Mouse (Mus musculus): Measurements from ENCODE around the gene Dpp3. TPM values are rescaled to one million over a fixed set of nuclear protein-coding genes. Genes with fewer than 3 reads are reported as not detected.
"Not testable (repeated sequence)": the region's sequence is repeated elsewhere in the genome, so short reads cannot be mapped to it uniquely, and the experiment has no call there.

Gene Dpp3
- polyA plus RNA-seq, 1 experiment from 2014 or later, result 71.8 TPM

- not testable (repeated sequence) for H3K9ac ChIP-seq (ENCODE audit: low read length); H3K4me3 ChIP-seq (ENCODE audit: control insufficient read depth in 1 of 2, insufficient read depth in 1 of 2, low read depth in 1 of 2, low read length in 2 of 2); H3K36me3 ChIP-seq (ENCODE audit: control insufficient read depth, insufficient read depth, low read length); ATAC-seq (ENCODE audit: insufficient number of reproducible peaks, insufficient read depth, low FRiP score, low read depth); H3K4me1 ChIP-seq (ENCODE audit: control insufficient read depth in 2 of 2, insufficient read depth in 2 of 2, low read length in 2 of 2); H3K4me2 ChIP-seq (ENCODE audit: low read length); H3K27ac ChIP-seq (replicated peaks in 1 of 2; ENCODE audit: control insufficient read depth in 1 of 2, insufficient read depth in 1 of 2, low read depth in 2 of 2, low read length in 2 of 2); H3K27me3 ChIP-seq (ENCODE audit: control insufficient read depth, insufficient read depth, low read length); H3K9me3 ChIP-seq (ENCODE audit: control insufficient read depth, low read length)
- WGBS, result 79% methylated on average over 1 of the region's 1 CpGs
Observed at GRCm38 (mm10) chr19:4874613-4875012, 53.5 kb downstream of the Dpp3 start.

GRCm38 (mm10) chr19:4865147-4865546, 62.9 kb downstream of the Dpp3 start:
- Histone ChIP-seq H3K4me2 (ENCODE audit: low read length) (peak overlapping the region; percentile 27), H3K4me1 (ENCODE audit: control insufficient read depth in 2 of 2, insufficient read depth in 2 of 2, low read length in 2 of 2) (peaks cover 0 to 2% of the 10 kb centered on the region in 2 experiments; a peak in 1 of 4 replicates), H3K27ac (replicated peaks in 1 of 2; ENCODE audit: control insufficient read depth in 1 of 2, insufficient read depth in 1 of 2, low read depth in 2 of 2, low read length in 2 of 2) (no peak overlapping the region), H3K4me3 (ENCODE audit: control insufficient read depth in 1 of 2, insufficient read depth in 1 of 2, low read depth in 1 of 2, low read length in 2 of 2) (no peak overlapping the region), H3K9ac (ENCODE audit: low read length) (0 out of 2 replicates have a peak overlapping the region, but pooled peaks have one; percentile 0), H3K27me3 (ENCODE audit: control insufficient read depth, insufficient read depth, low read length) (peaks cover 13% of the 10 kb centered on the region; the same call in 1 of the 2 replicates), H3K9me3 (ENCODE audit: control insufficient read depth, low read length) (no peaks in the 10 kb centered on the region), H3K36me3 (ENCODE audit: control insufficient read depth, insufficient read depth, low read length) (0 out of 2 replicates have a peak, but pooled peaks cover 5% of the 10 kb centered on the region)
- WGBS, result 5% methylated on average over 17 of the region's 17 CpGs
- ATAC-seq (ENCODE audit: insufficient number of reproducible peaks, insufficient read depth, low FRiP score, low read depth), result no peak

- H3K4me3 ChIP-seq (ENCODE audit: control insufficient read depth in 1 of 2, insufficient read depth in 1 of 2, low read depth in 1 of 2, low read length in 2 of 2), result no peak overlapping the region
- H3K27me3 ChIP-seq (ENCODE audit: control insufficient read depth, insufficient read depth, low read length), result peaks cover 13% of the 10 kb centered on the region; the same call in 1 of the 2 replicates
- no peak overlapping the region for H3K27ac ChIP-seq (replicated peaks in 1 of 2; ENCODE audit: control insufficient read depth in 1 of 2, insufficient read depth in 1 of 2, low read depth in 2 of 2, low read length in 2 of 2)
- H3K4me2 ChIP-seq (ENCODE audit: low read length), result no peak overlapping the region
- no peaks in the 10 kb centered on the region for H3K9me3 ChIP-seq (ENCODE audit: control insufficient read depth, low read length)
- peaks cover 0 to 2% of the 10 kb centered on the region in 2 experiments; a peak in 1 of 4 replicates for H3K4me1 ChIP-seq (ENCODE audit: control insufficient read depth in 2 of 2, insufficient read depth in 2 of 2, low read length in 2 of 2)
- 77% methylated on average over 6 of the region's 6 CpGs for WGBS
- ATAC-seq (ENCODE audit: insufficient number of reproducible peaks, insufficient read depth, low FRiP score, low read depth), result no peak
- H3K9ac ChIP-seq (ENCODE audit: low read length), result no peak overlapping the region
- 0 out of 2 replicates have a peak, but pooled peaks cover 5% of the 10 kb centered on the region for H3K36me3 ChIP-seq (ENCODE audit: control insufficient read depth, insufficient read depth, low read length)
Observed at GRCm38 (mm10) chr19:4863048-4863447, 65.0 kb downstream of the Dpp3 start.

- H3K36me3 ChIP-seq (ENCODE audit: control insufficient read depth, insufficient read depth, low read length), result 0 out of 2 replicates have a peak, but pooled peaks cover 5% of the 10 kb centered on the region
- no peak overlapping the region for H3K9ac ChIP-seq (ENCODE audit: low read length)
- H3K9me3 ChIP-seq (ENCODE audit: control insufficient read depth, low read length), result no peaks in the 10 kb centered on the region
- H3K27ac ChIP-seq (replicated peaks in 1 of 2; ENCODE audit: control insufficient read depth in 1 of 2, insufficient read depth in 1 of 2, low read depth in 2 of 2, low read length in 2 of 2), result no peak overlapping the region
- H3K4me2 ChIP-seq (ENCODE audit: low read length), result no peak overlapping the region
- peaks cover 3 to 6% of the 10 kb centered on the region in 2 experiments; a peak in 2 of 4 replicates for H3K4me1 ChIP-seq (ENCODE audit: control insufficient read depth in 2 of 2, insufficient read depth in 2 of 2, low read length in 2 of 2)
- ATAC-seq (ENCODE audit: insufficient number of reproducible peaks, insufficient read depth, low FRiP score, low read depth), result no peak
- no peaks in the 10 kb centered on the region for H3K27me3 ChIP-seq (ENCODE audit: control insufficient read depth, insufficient read depth, low read length)
- no peak overlapping the region for H3K4me3 ChIP-seq (ENCODE audit: control insufficient read depth in 1 of 2, insufficient read depth in 1 of 2, low read depth in 1 of 2, low read length in 2 of 2)
- WGBS, result 37% methylated on average over 6 of the region's 6 CpGs
Observed at GRCm38 (mm10) chr19:4859081-4859480, 69.0 kb downstream of the Dpp3 start.

Other genes with a start within 250 kb of the Dpp3 start
- gene Gm960, start 229.6 kb downstream of the Dpp3 start, polyA plus RNA-seq (2014; fragmentation: Nextera tagmentation; extraction: Ambion mirVana), result 1.1 TPM in 2 replicates
- 0.24 and 0.27 TPM in 2 replicates for gene Sptbn2, start 217.1 kb downstream of the Dpp3 start, polyA plus RNA-seq (2014; fragmentation: Nextera tagmentation; extraction: Ambion mirVana)
- gene Rbm4b, start 171.8 kb downstream of the Dpp3 start, polyA plus RNA-seq (2014; fragmentation: Nextera tagmentation; extraction: Ambion mirVana), result 34.1 and 35.2 TPM in 2 replicates
- gene Rbm4, start 134.4 kb downstream of the Dpp3 start, polyA plus RNA-seq (2014; fragmentation: Nextera tagmentation; extraction: Ambion mirVana), result 55.9 and 63.1 TPM in 2 replicates
- gene Gm21992, start 116.7 kb downstream of the Dpp3 start, polyA plus RNA-seq (2014; fragmentation: Nextera tagmentation; extraction: Ambion mirVana), result 20.9 and 24.4 TPM in 2 replicates
- 41.5 and 42.6 TPM in 2 replicates for gene Rbm14, start 116.7 kb downstream of the Dpp3 start, polyA plus RNA-seq (2014; fragmentation: Nextera tagmentation; extraction: Ambion mirVana)
- gene Ccs, start 89.0 kb downstream of the Dpp3 start, polyA plus RNA-seq (2014; fragmentation: Nextera tagmentation; extraction: Ambion mirVana), result 38.8 and 39.0 TPM in 2 replicates
- not detected in 2 replicates for gene Ccdc87, start 88.9 kb downstream of the Dpp3 start, polyA plus RNA-seq (2014; fragmentation: Nextera tagmentation; extraction: Ambion mirVana)
- 36.9 and 39.2 TPM in 2 replicates for gene Ctsf, start 73.2 kb downstream of the Dpp3 start, polyA plus RNA-seq (2014; fragmentation: Nextera tagmentation; extraction: Ambion mirVana)
- gene Actn3, start 50.4 kb downstream of the Dpp3 start, polyA plus RNA-seq (2014; fragmentation: Nextera tagmentation; extraction: Ambion mirVana), result 1.5 and 2.0 TPM in 2 replicates
- gene Zdhhc24, start 49.6 kb downstream of the Dpp3 start, polyA plus RNA-seq (2014; fragmentation: Nextera tagmentation; extraction: Ambion mirVana), result 7.2 and 8.2 TPM in 2 replicates
- gene Bbs1, start 21.7 kb downstream of the Dpp3 start, polyA plus RNA-seq (2014; fragmentation: Nextera tagmentation; extraction: Ambion mirVana), result 1.5 and 2.4 TPM in 2 replicates
- 0.51 and 0.81 TPM in 2 replicates for gene Peli3, start 14.8 kb upstream of the Dpp3 start, polyA plus RNA-seq (2014; fragmentation: Nextera tagmentation; extraction: Ambion mirVana)
- 110 and 111 TPM in 2 replicates for gene Mrpl11, start 33.9 kb upstream of the Dpp3 start, polyA plus RNA-seq (2014; fragmentation: Nextera tagmentation; extraction: Ambion mirVana)
- 0.18 TPM in 1 of 2 replicates, not detected in the other for gene Npas4, start 62.0 kb upstream of the Dpp3 start, polyA plus RNA-seq (2014; fragmentation: Nextera tagmentation; extraction: Ambion mirVana)
- 10.2 and 10.9 TPM in 2 replicates for gene Slc29a2, start 95.6 kb upstream of the Dpp3 start, polyA plus RNA-seq (2014; fragmentation: Nextera tagmentation; extraction: Ambion mirVana)
- 49.9 and 53.1 TPM in 2 replicates for gene B4gat1, start 110.5 kb upstream of the Dpp3 start, polyA plus RNA-seq (2014; fragmentation: Nextera tagmentation; extraction: Ambion mirVana)
- gene AC124502.3, start 110.6 kb upstream of the Dpp3 start, polyA plus RNA-seq (2014; fragmentation: Nextera tagmentation; extraction: Ambion mirVana), result 1.3 and 1.4 TPM in 2 replicates
- 27.5 and 31.2 TPM in 2 replicates for gene Brms1, start 113.1 kb upstream of the Dpp3 start, polyA plus RNA-seq (2014; fragmentation: Nextera tagmentation; extraction: Ambion mirVana)
- 1.9 and 2.7 TPM in 2 replicates for gene Rin1, start 122.2 kb upstream of the Dpp3 start, polyA plus RNA-seq (2014; fragmentation: Nextera tagmentation; extraction: Ambion mirVana)
- 15.3 and 16.8 TPM in 2 replicates for gene Cd248, start 139.8 kb upstream of the Dpp3 start, polyA plus RNA-seq (2014; fragmentation: Nextera tagmentation; extraction: Ambion mirVana)
- gene Tmem151a, start 157.2 kb upstream of the Dpp3 start, polyA plus RNA-seq (2014; fragmentation: Nextera tagmentation; extraction: Ambion mirVana), result 3.7 and 3.9 TPM in 2 replicates
- 112 and 122 TPM in 2 replicates for gene Yif1a, start 160.3 kb upstream of the Dpp3 start, polyA plus RNA-seq (2014; fragmentation: Nextera tagmentation; extraction: Ambion mirVana)
- gene Cnih2, start 170.2 kb upstream of the Dpp3 start, polyA plus RNA-seq (2014; fragmentation: Nextera tagmentation; extraction: Ambion mirVana), result 4.4 and 5.4 TPM in 2 replicates
- 223 and 231 TPM in 2 replicates for gene Rab1b, start 178.8 kb upstream of the Dpp3 start, polyA plus RNA-seq (2014; fragmentation: Nextera tagmentation; extraction: Ambion mirVana)
- gene Klc2, start 190.3 kb upstream of the Dpp3 start, polyA plus RNA-seq (2014; fragmentation: Nextera tagmentation; extraction: Ambion mirVana), result 16.5 and 20.7 TPM in 2 replicates

All from heart, embryonic 14.5 days (tissue).